Mouse (Mus musculus) cerebellum, postnatal 4 days (tissue): ENCODE measurements around the gene Gemin7.
"Not testable (repeated sequence)": the region's sequence is repeated elsewhere in the genome, so short reads cannot be mapped to it uniquely, and the experiment has no call there.

ENCODE experiments used
- DNase-seq, 2 experiments: peaks; one replicate each; pipeline ENCODE4 v3.0.0; 2022; ENCODE audit warnings: low spot score in 2 of 2, mixed read lengths in 1 of 2

Gene Gemin7

GRCm38 (mm10) chr7:19577141-19577852 is at the start of gene Gemin7, which contains the start of gene Zfp296:
Gemin7 (minus strand) TSS chr7:19577595.
Zfp296 (plus strand) TSS chr7:19577287.
- no peak for DNase-seq

GRCm38 (mm10) chr7:19623433-19623832 is 46.0 kb upstream of the Gemin7 start:
- DNase-seq: no peak

- DNase-seq: no peak
Measured at GRCm38 (mm10) chr7:19622241-19622640, 44.8 kb upstream of the Gemin7 start.

DNA sequence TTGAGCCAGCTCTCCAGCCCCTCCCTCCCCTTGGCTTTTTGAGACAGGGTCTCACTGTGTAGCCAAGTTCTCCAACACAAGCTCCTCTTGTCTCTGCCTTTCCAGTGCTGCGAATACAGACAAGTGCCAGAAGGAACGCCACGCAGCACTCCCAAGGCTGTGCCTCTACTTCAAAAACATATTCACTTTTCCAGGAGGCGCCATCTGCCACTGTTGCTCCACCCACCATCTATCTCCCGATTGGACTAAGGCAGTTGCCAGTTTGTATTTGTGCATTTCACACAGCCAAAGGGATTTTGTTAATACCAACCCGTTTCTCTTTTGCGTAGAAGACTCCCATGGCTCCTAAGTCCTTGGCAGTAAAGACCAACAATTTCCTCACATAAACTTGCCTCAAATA is 43.4 kb upstream of the Gemin7 start:
- DNase-seq: no peak

- DNase-seq: peak; percentile 47 to 74
Measured at GRCm38 (mm10) chr7:19619004-19619801, 41.8 kb upstream of the Gemin7 start.

GRCm38 (mm10) chr7:19615036-19615577 is 37.7 kb upstream of the Gemin7 start:
- no peak for DNase-seq

DNA sequence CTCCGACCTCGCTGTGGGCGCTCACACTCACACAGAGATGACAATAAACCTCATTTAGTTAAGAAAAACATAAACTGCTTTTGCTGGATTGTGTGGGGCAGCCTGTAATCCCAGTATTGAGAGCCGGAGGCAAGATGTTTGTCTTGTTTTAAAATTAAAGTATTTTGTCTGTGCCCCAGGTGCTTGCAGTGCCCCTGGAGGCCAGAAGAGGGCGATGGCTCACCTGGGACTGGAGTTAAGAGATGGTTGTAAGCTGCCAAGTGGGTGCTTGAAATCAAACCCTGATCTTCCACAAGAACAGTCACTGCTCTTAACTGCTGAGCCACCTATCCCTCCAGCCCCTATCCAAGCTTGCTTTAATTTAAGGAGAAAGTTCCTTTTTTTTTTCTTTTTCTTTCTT is 33.6 kb upstream of the Gemin7 start:
- DNase-seq: no peak

DNA sequence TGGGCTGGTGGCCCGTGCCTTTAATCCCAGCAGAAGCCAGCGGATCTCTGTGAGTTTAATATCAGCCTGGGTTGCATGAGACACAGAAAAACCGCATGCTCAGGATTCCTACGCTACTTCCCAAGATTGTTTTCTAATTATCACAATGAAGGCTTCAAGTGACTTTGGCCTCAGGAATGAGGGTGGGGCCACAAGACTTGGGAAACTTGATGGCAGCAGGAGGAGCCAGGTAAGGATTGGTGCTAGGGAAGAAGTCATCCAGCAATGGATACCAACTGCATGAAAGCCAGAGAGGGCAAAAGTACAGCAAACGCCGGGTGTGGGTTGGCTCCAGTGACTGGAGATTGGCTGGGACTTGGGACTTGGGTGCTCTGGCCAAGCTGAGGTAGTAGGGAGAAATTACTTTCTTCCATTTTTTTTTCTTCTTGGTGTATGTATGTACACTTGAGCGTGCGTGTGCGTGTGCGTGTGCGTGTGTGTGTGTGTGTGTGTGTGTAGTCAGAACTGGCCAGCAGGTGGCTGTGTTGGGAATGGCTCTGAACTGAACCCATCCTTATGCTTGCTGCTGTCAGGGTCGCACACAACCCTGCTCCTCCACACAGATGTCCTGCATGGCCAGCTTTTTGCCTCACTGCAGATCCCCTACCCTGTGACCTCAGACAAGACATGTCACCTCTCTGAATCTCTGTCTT is 32.4 kb upstream of the Gemin7 start:
- DNase-seq: no peak

DNA sequence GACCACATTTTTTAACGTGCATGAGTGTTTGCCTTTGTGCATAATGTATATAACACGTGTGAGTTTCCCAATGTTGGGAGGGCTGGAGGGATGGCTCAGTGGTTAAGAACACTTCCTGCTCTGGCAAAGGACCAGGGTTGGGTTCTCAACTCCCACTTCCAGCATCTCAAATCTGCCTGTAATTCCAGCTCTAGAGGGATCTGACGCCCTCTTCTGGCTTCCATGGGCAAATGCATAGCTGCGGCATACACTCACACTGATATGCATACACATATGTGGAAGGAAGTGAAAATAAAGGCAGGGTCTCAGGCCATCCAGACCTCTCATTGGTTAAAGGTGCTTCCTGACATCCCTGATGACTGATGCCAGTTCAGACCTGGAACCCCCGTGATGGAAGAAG is 29.9 kb upstream of the Gemin7 start:
- no peak for DNase-seq

DNA sequence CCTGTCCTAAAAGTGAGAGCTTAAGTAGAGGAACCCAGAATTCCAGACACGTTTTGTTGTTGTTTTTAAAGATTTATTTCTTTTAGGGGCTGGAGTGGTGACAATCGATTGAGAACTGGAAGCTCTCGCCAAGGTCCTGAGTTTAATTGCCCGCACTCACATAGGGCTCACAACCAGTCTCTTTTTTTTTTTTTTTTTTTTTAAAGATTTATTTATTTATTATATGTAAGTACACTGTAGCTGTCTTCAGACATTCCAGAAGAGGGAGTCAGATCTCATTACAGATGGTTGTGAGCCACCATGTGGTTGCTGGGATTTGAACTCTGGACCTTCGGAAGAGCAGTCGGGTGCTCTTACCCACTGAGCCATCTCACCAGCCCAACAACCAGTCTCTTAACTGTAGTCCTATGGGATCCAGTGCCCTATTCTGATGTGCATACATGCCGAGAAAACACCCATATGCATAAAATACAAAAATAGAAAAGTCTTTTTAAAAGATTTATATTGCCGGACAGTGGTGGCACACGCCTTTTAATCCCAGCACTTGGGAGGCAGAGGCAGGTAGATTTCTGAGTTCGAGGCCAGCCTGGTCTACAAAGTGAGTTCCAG is 27.3 kb upstream of the Gemin7 start:
- not testable (repeated sequence) for DNase-seq

DNA sequence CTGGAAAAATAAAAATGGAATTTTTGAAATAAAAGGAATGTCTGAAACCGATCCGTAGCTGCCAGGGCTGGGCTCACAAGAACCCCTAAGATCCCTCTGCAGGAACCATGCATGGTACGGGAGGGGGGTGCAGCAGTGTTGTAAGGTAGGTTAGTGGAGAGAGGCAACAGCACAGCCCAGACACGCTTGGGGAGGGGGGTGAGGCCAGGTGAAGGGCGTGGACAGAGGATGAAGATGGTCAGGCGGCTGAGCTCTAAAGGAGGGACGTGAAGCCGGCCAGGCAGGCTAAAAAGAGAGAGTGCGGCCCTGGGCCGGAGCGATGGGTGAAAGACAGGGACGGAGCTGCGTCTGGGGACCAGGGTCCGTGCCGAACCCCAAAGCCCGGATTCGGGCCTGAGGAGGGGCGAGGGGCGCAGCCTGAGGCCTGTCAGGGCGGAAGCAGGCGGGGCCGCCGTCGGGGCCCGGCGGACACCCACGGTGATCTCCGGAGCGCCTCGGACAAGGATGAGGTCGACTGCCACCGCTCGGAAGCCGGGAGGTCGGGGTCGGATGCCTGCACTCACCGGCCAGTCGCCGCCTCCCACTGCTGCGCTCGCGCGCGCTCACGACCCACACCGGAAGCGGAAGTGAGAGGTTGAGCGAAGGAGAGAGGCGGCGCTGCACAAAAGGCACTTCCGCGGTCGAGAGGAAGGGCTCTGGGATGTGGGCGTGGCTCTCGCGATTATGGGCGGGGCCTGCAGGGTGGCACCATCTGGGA is 26.6 kb upstream of the Gemin7 start, which contains the start of gene Clasrp:
Gene Clasrp, minus strand, starts transcription at position 638 of the 757 bp plus-strand sequence.
- peak; percentile 89 to 93 for DNase-seq

GRCm38 (mm10) chr7:19603055-19603454 is 25.7 kb upstream of the Gemin7 start:
- DNase-seq: no peak

- no peak for DNase-seq
Measured at GRCm38 (mm10) chr7:19600562-19600961, 23.2 kb upstream of the Gemin7 start.

- DNase-seq: no peak
Measured at GRCm38 (mm10) chr7:19593061-19593730, 15.8 kb upstream of the Gemin7 start.

GRCm38 (mm10) chr7:19589917-19590316 is 12.5 kb upstream of the Gemin7 start:
- DNase-seq: peak; percentile 41 to 78

- peak in 1 of 2 experiments; percentile 43 for DNase-seq
Measured at GRCm38 (mm10) chr7:19589207-19589606, 11.8 kb upstream of the Gemin7 start.

DNA sequence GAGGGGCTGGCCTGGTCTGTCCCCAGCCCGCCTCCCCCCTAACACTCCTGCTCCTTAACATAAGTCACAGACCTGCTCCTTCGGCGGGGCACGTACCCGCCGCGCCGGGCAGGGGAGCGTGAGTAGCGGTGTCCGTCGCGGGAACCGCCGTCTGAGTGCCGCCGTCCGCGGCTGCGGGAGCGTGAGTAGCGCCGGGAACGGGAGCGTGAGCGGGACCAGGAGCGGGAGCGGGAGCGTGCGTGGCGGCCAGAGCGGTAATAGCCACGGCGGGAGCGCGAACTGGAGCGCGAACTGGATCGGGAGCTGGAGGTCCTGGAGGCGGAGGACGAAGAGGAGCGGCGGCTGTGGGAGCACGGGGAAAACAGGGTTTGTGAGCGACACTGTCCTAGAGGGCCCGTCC is 8.9 kb upstream of the Gemin7 start:
- DNase-seq: no peak

GRCm38 (mm10) chr7:19580634-19581033 is 3.2 kb upstream of the Gemin7 start:
- no peak for DNase-seq

DNA sequence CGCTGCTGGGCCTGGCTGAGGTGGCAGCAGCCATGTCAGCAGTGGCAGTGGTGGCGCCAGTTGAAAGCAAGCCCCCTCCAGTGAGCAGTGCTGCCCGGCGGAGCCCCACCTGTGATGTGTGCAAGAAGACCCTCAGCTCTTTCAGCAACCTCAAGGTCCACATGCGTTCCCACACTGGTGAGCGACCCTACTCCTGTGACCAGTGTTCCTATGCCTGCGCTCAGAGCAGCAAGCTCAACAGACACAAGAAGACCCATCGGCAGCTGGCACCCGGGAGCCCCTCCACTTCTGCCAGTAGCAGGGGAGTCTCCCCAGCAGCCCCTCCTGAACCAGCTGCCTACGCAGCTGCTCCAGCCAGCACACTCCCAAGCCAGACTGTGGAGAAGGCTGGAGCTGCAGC is 2.4 kb upstream of the Gemin7 start:
- DNase-seq: no peak

- DNase-seq: no peak
Measured at GRCm38 (mm10) chr7:19578436-19578835, 1.0 kb upstream of the Gemin7 start.
